Mouse (Mus musculus): Measurements from ENCODE around the gene Mcm5. TPM values are rescaled to one million over a fixed set of nuclear protein-coding genes. Genes with fewer than 3 reads are reported as not detected.

Mcm5 gene
- 55.6 TPM for polyA plus RNA-seq (2017; shearing (Covaris generic))

GRCm38 (mm10) chr8:75109236-75109967 is at the start of gene Mcm5:
Mcm5 (plus strand) TSS chr8:75109569.

GRCm38 (mm10) chr8:75093399-75094156 is 15.8 kb upstream of the Mcm5 start, which contains the start of gene Hmox1:
Hmox1 (plus strand) TSS chr8:75093621.

Other genes with a start within 250 kb of the Mcm5 start
- not detected for gene Isx, start 236.4 kb upstream of the Mcm5 start, polyA plus RNA-seq (2017; shearing (Covaris generic))
- gene Hmgxb4, start 116.2 kb upstream of the Mcm5 start, polyA plus RNA-seq (2017; shearing (Covaris generic)): 25.2 TPM
- gene Tom1, start 75.9 kb upstream of the Mcm5 start, polyA plus RNA-seq (2017; shearing (Covaris generic)): 25.2 TPM
- gene Hmox1, start 15.9 kb upstream of the Mcm5 start, polyA plus RNA-seq (2017; shearing (Covaris generic)): 17.5 TPM
- gene Rasd2, start 104.4 kb downstream of the Mcm5 start, polyA plus RNA-seq (2017; shearing (Covaris generic)): not detected

Measured in CD4-positive, CD25-positive, alpha-beta regulatory T cell, adult 9 weeks (primary cell).